Mouse (Mus musculus) myocyte (in vitro differentiated cells): ENCODE results near the gene Mcl1. TPM values are rescaled to one million over a fixed set of nuclear protein-coding genes. Genes with fewer than 3 reads are reported as not detected.
A peak's percentile ranks its signal among the peaks of the same experiment; 100 is the strongest.

Experiments used
- H3K27me3 ChIP-seq: one replicate; pipeline ENCODE4 v1.6.1; 2011; ENCODE audit not compliant: control insufficient read depth, insufficient read depth, insufficient read length
- H3K36me3 ChIP-seq: one replicate; pipeline ENCODE4 v1.6.1; 2011; ENCODE audit not compliant: control insufficient read depth, insufficient read depth
- H3K4me2 ChIP-seq: one replicate; pipeline ENCODE4 v1.6.1; 2011; ENCODE audit warnings: low read depth, control low read depth
- H3K4me3 ChIP-seq: one replicate; pipeline ENCODE4 v1.5.1; 2011; ENCODE audit warnings: mild to moderate bottlenecking, control low read depth, moderate library complexity
- H3K79me2 ChIP-seq: one replicate; pipeline ENCODE4 v1.6.1; 2011; ENCODE audit not compliant: control insufficient read depth, insufficient read depth
- H3ac ChIP-seq: one replicate; pipeline ENCODE4 v1.6.1; 2011; ENCODE audit not compliant: control insufficient read depth, insufficient read length
- CEBPB ChIP-seq: IDR thresholded peaks from 2 replicates; pipeline ENCODE4 v1.6.1; 2011; ENCODE audit warnings: mild to moderate bottlenecking, moderate library complexity; ENCODE audit not compliant: poor library complexity, insufficient read depth, severe bottlenecking
- E2F4 ChIP-seq: IDR thresholded peaks from one replicate; pipeline ENCODE4 v1.6.1; 2011; ENCODE audit warnings: mild to moderate bottlenecking, control low read depth, moderate library complexity; ENCODE audit not compliant: insufficient read depth
- MAX ChIP-seq: IDR thresholded peaks from one replicate; pipeline ENCODE4 v1.6.1; 2011; ENCODE audit warnings: low read depth, mild to moderate bottlenecking, control low read depth
- MYOD1 ChIP-seq, 3 experiments: IDR thresholded peaks; one replicate each; pipeline ENCODE4 v1.6.1; 2011; ENCODE audit warnings: control low read depth in 2 of 3, low read depth in 2 of 3, mild to moderate bottlenecking in 2 of 3, moderate library complexity in 1 of 3; ENCODE audit not compliant: insufficient read length in 2 of 3, control insufficient read depth in 1 of 3
- MYOG ChIP-seq, 3 experiments: IDR thresholded peaks; one replicate each; pipeline ENCODE4 v1.6.1; 2011; ENCODE audit warnings: control low read depth in 2 of 3, low read depth in 2 of 3, mild to moderate bottlenecking in 2 of 3; ENCODE audit not compliant: insufficient read length in 2 of 3, control insufficient read depth in 1 of 3, insufficient read depth in 1 of 3
- POLR2A ChIP-seq: IDR thresholded peaks from one replicate; pipeline ENCODE4 v1.6.1; 2011; ENCODE audit warnings: low read depth, mild to moderate bottlenecking, control low read depth, moderate library complexity; ENCODE audit not compliant: insufficient read length
- POLR2AphosphoS2 ChIP-seq: IDR thresholded peaks from one replicate; pipeline ENCODE4 v1.6.1; 2011; ENCODE audit warnings: low read depth, control low read depth; ENCODE audit not compliant: insufficient read length
- REST ChIP-seq: IDR thresholded peaks from one replicate; pipeline ENCODE4 v1.6.1; 2011; ENCODE audit warnings: mild to moderate bottlenecking, control low read depth, moderate library complexity; ENCODE audit not compliant: insufficient read depth, insufficient read length
- SRF ChIP-seq: IDR thresholded peaks from one replicate; pipeline ENCODE4 v1.6.1; 2011; ENCODE audit warnings: low read depth; ENCODE audit not compliant: control insufficient read depth, insufficient read length
- TCF12 ChIP-seq: IDR thresholded peaks from one replicate; pipeline ENCODE4 v1.6.1; 2011; ENCODE audit warnings: mild to moderate bottlenecking, control low read depth; ENCODE audit not compliant: poor library complexity, insufficient read depth, severe bottlenecking
- TCF3 ChIP-seq: IDR thresholded peaks from one replicate; pipeline ENCODE4 v1.6.1; 2011; ENCODE audit warnings: low read depth, control low read depth; ENCODE audit not compliant: insufficient read length
- USF1 ChIP-seq: IDR thresholded peaks from one replicate; pipeline ENCODE4 v1.6.1; 2011; ENCODE audit warnings: low read depth, mild to moderate bottlenecking, control low read depth, moderate library complexity
- polyA plus RNA-seq: library from polyadenylated mRNA; unstranded; fragments of >200 nt; fragmentation: generic; extraction: Trizol; gene quantifications from one replicate; pipeline ENCODE4 v1.2.1, GENCODE M21; 2012; ENCODE audit warnings: missing spikeins

Gene Mcl1
- polyA plus RNA-seq, 1 experiment: 51.6 TPM

DNA sequence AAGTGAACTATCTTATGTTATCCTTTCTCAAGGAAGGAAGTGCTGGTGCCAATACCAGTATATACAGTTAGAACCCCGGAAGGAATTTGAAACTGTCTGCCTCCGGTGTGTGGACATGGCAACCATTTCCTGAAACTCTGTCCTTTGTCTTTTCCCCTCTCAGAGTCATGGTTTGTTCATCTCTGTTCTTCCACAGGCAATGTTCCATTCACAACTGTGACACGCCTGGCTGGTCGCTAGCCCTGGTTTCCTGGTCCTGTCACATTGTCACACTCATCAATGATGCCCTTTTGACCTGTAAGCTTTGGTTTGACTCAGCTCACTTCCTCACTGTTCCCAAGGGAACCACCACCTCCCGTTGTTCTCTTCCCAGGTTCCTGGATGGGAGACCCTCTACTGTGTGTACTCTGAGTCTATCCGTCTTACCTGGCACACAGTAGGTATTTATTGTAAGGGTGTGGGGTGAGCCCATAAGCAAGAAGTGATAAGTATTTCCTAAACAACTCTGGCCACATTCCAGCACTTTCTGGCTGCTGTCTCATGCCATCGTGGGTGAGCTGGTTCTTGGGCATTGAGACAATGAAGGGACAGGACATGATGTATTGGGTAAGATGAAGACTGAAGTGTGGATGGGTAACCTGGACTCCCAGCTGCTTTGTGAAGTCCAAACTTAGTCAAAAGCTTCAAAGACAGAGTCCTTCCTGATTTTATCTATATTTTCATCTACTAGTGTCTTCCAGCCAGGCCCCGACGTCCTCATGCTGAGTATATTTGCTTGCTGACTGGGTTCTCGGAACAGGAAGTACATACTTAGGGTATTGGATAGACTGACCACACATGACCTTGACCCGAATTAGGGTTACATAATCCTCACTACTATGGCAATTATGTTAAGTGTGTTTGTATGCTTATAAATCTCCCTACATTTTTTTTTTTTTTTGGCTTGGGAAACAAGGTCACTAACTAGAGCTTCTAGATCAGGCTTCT is 35.5 kb downstream of the Mcl1 start:
- H3K4me2 ChIP-seq: peak overlapping the region; percentile 70
- no peak overlapping the region for H3ac ChIP-seq
- no peaks in the 10 kb centered on the region for H3K36me3 ChIP-seq
- TF ChIP-seq SRF (no peak), MYOG (IDR thresholded peaks at IDR 0.05; ENCODE audit: control insufficient read depth in 1 of 3, insufficient read depth in 1 of 3, insufficient read length in 2 of 3, low read depth in 2 of 3) (no peak), REST (no peak), POLR2AphosphoS2 (no peak), MAX (no peak), CEBPB (no peak), TCF12 (no peak), POLR2A (no peak), USF1 (no peak), TCF3 (no peak), MYOD1 (IDR thresholded peaks at IDR 0.05; ENCODE audit: control insufficient read depth in 1 of 3, insufficient read length in 2 of 3, low read depth in 2 of 3) (no peak), E2F4 (no peak)
- H3K4me3 ChIP-seq: no peak overlapping the region
- no peaks in the 10 kb centered on the region for H3K79me2 ChIP-seq
- H3K27me3 ChIP-seq: no peaks in the 10 kb centered on the region

DNA sequence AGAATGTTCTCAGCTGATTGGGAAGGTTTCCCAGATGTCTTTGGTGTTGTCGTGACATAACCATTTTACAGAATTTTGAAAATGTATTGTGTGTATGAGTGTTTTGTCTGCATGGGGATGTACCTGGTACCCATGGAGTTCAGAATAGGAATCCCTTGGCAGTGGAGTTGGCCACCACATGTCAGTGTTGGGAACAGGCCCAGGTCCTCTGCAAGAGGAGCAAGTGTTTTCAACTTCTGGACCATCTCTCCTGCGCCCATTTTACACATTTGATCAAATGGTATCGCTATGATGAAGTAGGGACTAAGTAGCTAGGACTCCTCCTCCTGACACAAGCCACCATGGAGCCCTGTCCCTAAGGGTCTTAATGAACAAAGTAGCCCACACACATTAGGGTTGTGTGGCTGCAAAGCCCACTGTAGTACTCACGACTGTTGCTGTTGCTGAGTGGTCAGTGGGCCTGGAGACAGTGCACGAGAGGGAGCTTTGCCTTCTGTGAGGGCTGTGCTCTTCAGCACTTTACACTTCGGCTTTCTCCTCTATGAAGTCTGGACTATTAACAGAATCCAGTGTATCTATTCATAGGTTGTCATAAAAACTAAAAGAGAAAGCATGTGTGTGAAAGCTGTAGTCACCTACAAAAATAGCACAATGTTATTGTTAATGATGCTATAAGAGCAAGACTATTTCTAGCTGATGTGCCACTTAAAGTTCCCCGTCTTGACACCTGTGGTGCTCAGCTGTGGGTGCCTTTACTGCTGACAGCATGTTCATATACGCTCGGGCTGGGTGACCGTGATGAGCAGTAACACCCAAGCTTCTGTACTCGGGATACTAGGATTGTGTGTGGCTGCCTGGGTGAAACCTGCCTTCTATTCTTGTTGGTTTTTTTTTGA is 36.5 kb downstream of the Mcl1 start:
- Histone ChIP-seq H3K4me3 (no peak overlapping the region), H3K4me2 (peak overlapping the region; percentile 70), H3K27me3 (no peaks in the 10 kb centered on the region), H3ac (no peak overlapping the region), H3K79me2 (no peaks in the 10 kb centered on the region), H3K36me3 (no peaks in the 10 kb centered on the region)
- TF ChIP-seq SRF (no peak), TCF12 (peak; percentile 71), TCF3 (peak; percentile 30), MYOD1 (IDR thresholded peaks at IDR 0.05; ENCODE audit: control insufficient read depth in 1 of 3, insufficient read length in 2 of 3, low read depth in 2 of 3) (peak; percentile 49 to 95 (median 65)), MYOG (IDR thresholded peaks at IDR 0.05; ENCODE audit: control insufficient read depth in 1 of 3, insufficient read depth in 1 of 3, insufficient read length in 2 of 3, low read depth in 2 of 3) (peak; percentile 32 to 84 (median 79))

DNA sequence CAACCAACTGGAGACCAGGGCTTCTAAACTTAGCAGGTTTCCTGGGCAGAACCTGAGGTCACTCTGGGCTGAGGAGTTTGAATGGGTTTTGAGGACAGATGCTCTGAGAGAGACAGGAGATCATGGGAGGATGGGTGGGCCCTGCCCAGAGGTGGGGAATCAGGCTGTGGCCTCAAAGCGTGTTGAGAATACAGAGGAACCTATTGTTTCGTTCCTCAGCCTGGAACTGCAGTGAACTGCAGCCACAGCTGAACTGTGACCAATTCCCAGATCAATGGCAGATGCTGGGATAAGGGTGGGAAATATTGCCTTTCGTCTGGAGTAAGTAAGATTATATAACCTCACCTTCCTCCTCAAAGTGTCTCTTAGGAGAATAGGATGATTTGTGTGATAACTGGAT is 37.2 kb downstream of the Mcl1 start:
- Histone ChIP-seq H3K4me2 (peak overlapping the region; percentile 70), H3K36me3 (no peaks in the 10 kb centered on the region), H3K79me2 (no peaks in the 10 kb centered on the region), H3K27me3 (no peaks in the 10 kb centered on the region), H3K4me3 (no peak overlapping the region), H3ac (no peak overlapping the region)
- TF ChIP-seq TCF3 (no peak), MAX (no peak), TCF12 (no peak), MYOG (IDR thresholded peaks at IDR 0.05; ENCODE audit: control insufficient read depth in 1 of 3, insufficient read depth in 1 of 3, insufficient read length in 2 of 3, low read depth in 2 of 3) (no peak), USF1 (no peak), MYOD1 (IDR thresholded peaks at IDR 0.05; ENCODE audit: control insufficient read depth in 1 of 3, insufficient read length in 2 of 3, low read depth in 2 of 3) (no peak)

DNA sequence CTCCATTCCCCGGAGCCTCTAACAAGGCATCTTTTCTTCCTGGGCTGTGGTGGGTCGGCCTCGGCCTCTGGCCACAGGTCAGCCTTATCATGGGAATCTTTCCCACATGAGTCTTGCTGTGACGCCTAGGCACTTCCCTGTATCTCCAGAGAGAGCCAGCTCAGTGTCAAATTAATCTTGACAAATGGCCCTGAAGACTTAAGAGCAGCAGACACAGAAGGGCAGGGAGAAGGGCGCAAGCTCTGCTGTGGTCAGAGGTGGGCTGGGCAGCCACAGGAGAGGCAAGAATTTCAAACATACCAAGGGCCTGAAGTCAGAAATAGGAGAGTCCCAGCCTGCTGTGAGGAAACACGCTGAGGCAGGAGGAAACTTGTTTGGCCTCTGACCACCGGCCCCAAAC is 37.8 kb downstream of the Mcl1 start:
- H3K4me3 ChIP-seq: no peak overlapping the region
- TF ChIP-seq TCF12: peak; percentile 44
- TF ChIP-seq POLR2AphosphoS2: no peak
- no peak for TF ChIP-seq USF1
- no peak for TF ChIP-seq MAX
- TF ChIP-seq MYOG (IDR thresholded peaks at IDR 0.05; ENCODE audit: control insufficient read depth in 1 of 3, insufficient read depth in 1 of 3, insufficient read length in 2 of 3, low read depth in 2 of 3): peak in 1 of 3 experiments; percentile 78
- TF ChIP-seq MYOD1 (IDR thresholded peaks at IDR 0.05; ENCODE audit: control insufficient read depth in 1 of 3, insufficient read length in 2 of 3, low read depth in 2 of 3): peak in 2 of 3 experiments; percentile 3 to 48
- peak; percentile 22 for TF ChIP-seq TCF3
- no peak for TF ChIP-seq SRF
- no peak for TF ChIP-seq CEBPB
- TF ChIP-seq REST: no peak
- no peak for TF ChIP-seq E2F4
- TF ChIP-seq POLR2A: no peak
- peak overlapping the region; percentile 70 for H3K4me2 ChIP-seq

More for the DNA sequence above, 37.8 kb downstream of the Mcl1 start:
- Histone ChIP-seq H3ac (no peak overlapping the region), H3K36me3 (no peaks in the 10 kb centered on the region), H3K27me3 (no peaks in the 10 kb centered on the region), H3K79me2 (no peaks in the 10 kb centered on the region)
